Mouse (Mus musculus) forelimb bud, embryonic 11.5 days (tissue): ENCODE results near the gene Gm20877.
"Not testable (repeated sequence)": the region's sequence is repeated elsewhere in the genome, so short reads cannot be mapped to it uniquely, and the experiment has no call there.

Experiments
- DNase-seq: peaks from one replicate; pipeline ENCODE4 v3.0.0-alpha.2; 2012; ENCODE audit warnings: low read depth, low spot score

Gene Gm20877

DNA sequence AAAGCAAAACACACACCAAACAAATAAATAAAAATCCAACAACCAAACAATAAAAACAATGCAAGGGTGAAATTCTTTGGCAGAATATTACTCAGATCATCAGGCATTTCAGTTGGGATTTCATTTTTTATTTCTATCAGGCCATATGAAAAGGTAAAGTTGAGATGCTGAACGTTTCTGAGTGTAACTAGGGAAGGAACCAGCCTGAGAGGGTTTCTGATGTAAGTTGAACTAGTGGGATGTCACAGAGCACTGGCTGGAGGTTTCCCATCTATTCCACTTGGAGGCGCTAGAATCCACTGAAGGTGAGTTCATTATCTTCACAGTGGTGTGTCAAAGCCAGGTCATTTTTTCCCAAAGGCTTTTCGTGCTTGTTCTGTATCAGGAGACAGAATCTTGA, at the start of gene Gm20877:
TSS of gene Gm20877 (plus strand) at position 301 of the 400 bp plus-strand sequence.
- DNase-seq, result not testable (repeated sequence)
